Mouse (Mus musculus) intestine, postnatal 0 days (tissue): Measurements from ENCODE around the gene Cdk5rap3. TPM values are rescaled to one million over a fixed set of nuclear protein-coding genes. Genes with fewer than 3 reads are reported as not detected.

ENCODE experiments used
- ATAC-seq: fragments of 200-750 bp; cut with Nextera tagmentation; 2 replicates; pipeline ENCODE4 v1.8.0; 2017; ENCODE audit warnings: mild to moderate bottlenecking, moderate TSS enrichment, moderate library complexity
- H3K27ac ChIP-seq: fragments of 300-500 bp; sonication (generic); 2 replicates; pipeline ENCODE4 v1.5.1; 2014; ENCODE audit warnings: mild to moderate bottlenecking, low read depth, low read length, moderate library complexity
- H3K27me3 ChIP-seq: fragments of 300-500 bp; sonication (generic); replicated peaks from 2 replicates; pipeline ENCODE4 v1.6.1; 2014; ENCODE audit warnings: low read length, mixed read lengths; ENCODE audit not compliant: control insufficient read depth, insufficient read depth
- H3K36me3 ChIP-seq: fragments of 300-500 bp; sonication (generic); 2 replicates; pipeline ENCODE4 v1.6.1; 2014; ENCODE audit warnings: mild to moderate bottlenecking, moderate library complexity; ENCODE audit not compliant: control insufficient read depth, insufficient read depth
- H3K4me1 ChIP-seq: fragments of 300-500 bp; sonication (generic); replicated peaks from 2 replicates; pipeline ENCODE4 v1.6.1; 2014; ENCODE audit warnings: antibody characterized with exemption, low read length, mixed read lengths; ENCODE audit not compliant: control insufficient read depth, insufficient read depth
- H3K4me2 ChIP-seq: fragments of 300-500 bp; sonication (generic); replicated peaks from 2 replicates; pipeline ENCODE4 v1.6.1; 2014; ENCODE audit warnings: low read depth, mild to moderate bottlenecking, moderate library complexity
- H3K4me3 ChIP-seq: fragments of 300-500 bp; sonication (generic); 2 replicates; pipeline ENCODE4 v1.5.1; 2014; ENCODE audit warnings: low read depth, low read length
- H3K9ac ChIP-seq: fragments of 300-500 bp; sonication (generic); 2 replicates; pipeline ENCODE4 v1.6.1; 2014; ENCODE audit warnings: mild to moderate bottlenecking, low read depth, low read length
- H3K9me3 ChIP-seq: fragments of 300-500 bp; sonication (generic); 2 replicates; pipeline ENCODE4 v1.6.1; 2016; ENCODE audit warnings: mixed run types; ENCODE audit not compliant: control insufficient read depth
- CTCF ChIP-seq: sonication (generic); IDR thresholded peaks from 2 replicates; pipeline ENCODE4 v1.5.1; 2016; ENCODE audit warnings: low read depth, mild to moderate bottlenecking, control low read depth, antibody characterized with exemption, moderate library complexity
- WGBS: fragments of 180-500 bp; shearing (Covaris S2); extraction: QIAGEN DNeasy Blood & Tissue Kit; methylation state at CpG from one replicate; pipeline ENCODE4 v1.1.7; 2014; 5-methylcytosine and 5-hydroxymethylcytosine counted together
- polyA plus RNA-seq: library from polyadenylated mRNA; unstranded; fragments of >200 nt; fragmentation: Nextera tagmentation; extraction: Ambion mirVana; gene quantifications from 2 replicates; pipeline ENCODE4 v1.2.1, GENCODE M21; 2015

Gene Cdk5rap3
- polyA plus RNA-seq, 1 experiment from 2014 or later: 64.1 TPM

DNA sequence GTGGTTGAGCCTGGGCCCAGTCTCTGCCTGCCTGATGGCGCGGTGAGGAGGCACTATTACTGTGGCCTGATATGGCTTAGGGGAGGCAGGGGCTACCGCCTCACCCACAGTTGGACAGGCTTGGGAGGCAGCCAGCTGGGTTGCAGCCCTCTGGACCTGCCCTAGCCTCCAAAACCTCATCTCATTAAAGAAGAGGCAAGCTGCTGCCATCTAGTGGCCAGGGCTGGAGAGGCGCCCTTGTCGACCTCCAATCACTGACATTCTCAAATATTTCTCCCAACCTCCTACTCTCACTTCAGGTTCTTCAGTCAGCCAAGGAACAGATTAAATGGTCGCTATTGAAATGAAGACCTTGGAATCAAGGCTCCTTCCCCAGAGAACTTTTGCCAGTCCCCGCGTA lies 55.7 kb downstream of the Cdk5rap3 start:
- H3K36me3 ChIP-seq: no peaks in the 10 kb centered on the region
- H3K9ac ChIP-seq: no peak overlapping the region
- no peak overlapping the region for H3K27ac ChIP-seq
- peaks cover 8% of the 10 kb centered on the region for H3K27me3 ChIP-seq
- no peak overlapping the region for H3K4me3 ChIP-seq
- no peaks in the 10 kb centered on the region for H3K4me1 ChIP-seq
- 7% methylated on average over 8 of the region's 8 CpGs for WGBS
- peak; percentile 11; the same call in 1 of the 2 replicates for ATAC-seq
- TF ChIP-seq CTCF: peak; percentile 94
- no peaks in the 10 kb centered on the region for H3K9me3 ChIP-seq
- no peak overlapping the region for H3K4me2 ChIP-seq

DNA sequence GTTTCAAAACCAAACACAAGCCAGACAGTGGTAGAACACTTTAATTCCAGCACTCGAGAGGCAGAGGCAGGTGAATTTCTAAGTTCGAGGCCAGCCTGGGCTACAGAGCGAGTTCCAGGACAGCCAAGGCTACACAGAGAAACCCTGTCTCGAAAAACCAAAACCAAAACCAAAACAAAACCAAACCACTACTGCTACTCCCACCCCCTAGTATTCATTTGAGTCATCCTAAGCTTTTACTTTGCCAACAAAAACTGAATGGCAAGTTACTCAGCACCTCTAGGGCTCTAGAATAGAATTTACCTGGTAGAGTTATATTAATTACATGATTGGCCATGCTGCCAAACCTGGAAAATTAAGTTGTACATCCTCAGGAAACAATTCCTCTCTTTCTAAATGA lies 56.7 kb downstream of the Cdk5rap3 start:
- H3K27ac ChIP-seq: no peak overlapping the region
- no peak for TF ChIP-seq CTCF
- WGBS: 79% methylated on average over 4 of the region's 4 CpGs

DNA sequence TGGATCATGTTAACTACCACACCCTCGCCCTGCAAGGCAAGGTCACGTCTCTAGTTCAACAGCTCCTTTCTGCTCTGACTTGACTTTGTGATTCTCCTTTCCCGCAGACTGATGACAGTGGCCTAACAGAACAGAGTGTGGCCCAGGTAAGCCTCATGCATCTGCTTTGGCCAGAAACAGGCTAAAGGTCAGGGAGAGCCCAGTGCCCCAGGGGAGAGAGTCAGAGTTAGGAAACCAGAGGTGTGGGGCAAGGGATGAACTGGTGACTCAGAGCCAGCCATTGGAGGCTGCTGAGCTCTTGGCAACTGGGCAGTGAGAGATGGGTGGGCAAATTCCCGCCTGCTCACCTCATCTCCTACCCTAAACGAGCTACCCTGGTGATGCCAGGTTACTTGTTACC lies 58.9 kb downstream of the Cdk5rap3 start:
- Histone ChIP-seq H3K4me2 (no peak overlapping the region), H3K4me1 (no peaks in the 10 kb centered on the region), H3K4me3 (no peak overlapping the region), H3K36me3 (no peaks in the 10 kb centered on the region), H3K27me3 (no peaks in the 10 kb centered on the region), H3K27ac (no peak overlapping the region), H3K9me3 (no peaks in the 10 kb centered on the region), H3K9ac (no peak overlapping the region)
- WGBS: 54% methylated on average over 5 of the region's 5 CpGs
- TF ChIP-seq CTCF: no peak
- ATAC-seq: no peak

More for the DNA sequence above, 56.7 kb downstream of the Cdk5rap3 start:
- H3K4me3 ChIP-seq: no peak overlapping the region
- H3K4me2 ChIP-seq: no peak overlapping the region
- no peaks in the 10 kb centered on the region for H3K36me3 ChIP-seq
- no peaks in the 10 kb centered on the region for H3K9me3 ChIP-seq
- peaks cover 8% of the 10 kb centered on the region for H3K27me3 ChIP-seq
- H3K4me1 ChIP-seq: no peaks in the 10 kb centered on the region
- no peak overlapping the region for H3K9ac ChIP-seq
- ATAC-seq: no peak

Other genes starting within 250 kb of the Cdk5rap3 start
- gene Snx11, start 138.9 kb downstream of the Cdk5rap3 start, polyA plus RNA-seq: 12.0 and 15.0 TPM in 2 replicates
- gene Cbx1, start 127.4 kb downstream of the Cdk5rap3 start, polyA plus RNA-seq: 39.3 and 41.6 TPM in 2 replicates
- 31.6 and 35.0 TPM in 2 replicates for gene Nfe2l1, start 86.5 kb downstream of the Cdk5rap3 start, polyA plus RNA-seq
- 46.8 and 47.6 TPM in 2 replicates for gene Copz2, start 66.6 kb downstream of the Cdk5rap3 start, polyA plus RNA-seq
- gene Prr15l, start 11.6 kb upstream of the Cdk5rap3 start, polyA plus RNA-seq: 138 and 141 TPM in 2 replicates
- 145 and 158 TPM in 2 replicates for gene Pnpo, start 27.5 kb upstream of the Cdk5rap3 start, polyA plus RNA-seq
- gene Sp2, start 66.5 kb upstream of the Cdk5rap3 start, polyA plus RNA-seq: 7.7 and 8.2 TPM in 2 replicates
- gene Sp6, start 96.9 kb upstream of the Cdk5rap3 start, polyA plus RNA-seq: 0.04 TPM in 1 of 2 replicates, not detected in the other
- 24.1 and 24.5 TPM in 2 replicates for gene Scrn2, start 113.4 kb upstream of the Cdk5rap3 start, polyA plus RNA-seq
- 0.17 and 0.18 TPM in 2 replicates for gene Lrrc46, start 124.9 kb upstream of the Cdk5rap3 start, polyA plus RNA-seq
- 50.7 and 50.8 TPM in 2 replicates for gene Mrpl10, start 125.1 kb upstream of the Cdk5rap3 start, polyA plus RNA-seq
- 10.6 and 12.0 TPM in 2 replicates for gene Osbpl7, start 134.1 kb upstream of the Cdk5rap3 start, polyA plus RNA-seq
- gene Tbx21, start 198.8 kb upstream of the Cdk5rap3 start, polyA plus RNA-seq: 0.09 and 0.13 TPM in 2 replicates
- 1.7 and 2.4 TPM in 2 replicates for gene Tbkbp1, start 235.0 kb upstream of the Cdk5rap3 start, polyA plus RNA-seq